Mouse (Mus musculus) left cerebral cortex, adult 18-20 months (tissue): ENCODE measurements around the gene Dbx1. TPM values are rescaled to one million over a fixed set of nuclear protein-coding genes. Genes with fewer than 3 reads are reported as not detected.

ENCODE experiments used
- DNase-seq, 2 experiments: peaks; one replicate each; pipeline ENCODE4 v3.0.0; 2021 to 2022; ENCODE audit warnings: low spot score in 2 of 2, mixed read lengths in 1 of 2
- long read RNA-seq, 2 experiments: library from polyadenylated mRNA; stranded (forward); transcript quantifications; one replicate each; pipeline ENCODE4 v2.0.0; 2021
- total RNA-seq, 2 experiments: library from RNA; stranded (reverse); gene quantifications; 2 replicates each; pipeline ENCODE4 v1.2.3; 2021

Gene Dbx1
- not detected for total RNA-seq
- long read RNA-seq, experiment 1 = 0 reads
- long read RNA-seq, experiment 2 = 0 reads

DNA sequence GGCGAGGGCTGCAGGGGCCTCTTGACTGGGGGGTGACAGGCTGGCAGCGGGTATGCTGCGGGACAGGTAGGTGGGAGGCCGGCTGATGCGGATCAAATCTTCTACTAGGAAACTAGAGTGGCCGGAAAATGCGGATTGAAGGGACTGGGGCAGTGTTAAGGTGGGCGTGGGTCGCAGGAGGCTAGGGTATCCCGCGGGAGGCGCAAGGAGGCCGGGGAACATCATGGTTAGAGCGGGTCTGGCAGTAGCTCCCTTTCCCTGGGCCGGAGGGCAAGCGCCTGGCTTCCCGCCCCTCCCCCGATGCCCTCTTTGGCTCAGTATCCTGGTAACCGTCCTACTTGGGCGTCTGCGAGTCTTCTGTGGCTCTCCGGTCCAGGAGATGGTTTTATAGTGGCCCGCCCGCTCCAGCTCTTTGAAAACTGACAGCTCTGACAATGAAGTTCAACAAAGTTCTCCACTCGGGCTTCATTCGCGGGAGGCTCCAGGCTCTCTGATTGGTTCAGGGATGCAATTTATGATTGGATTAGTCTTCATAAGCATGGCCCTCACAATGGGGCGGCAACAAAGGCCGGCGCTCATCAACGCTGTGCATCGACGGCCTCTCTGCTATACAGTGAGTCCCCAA, at the start of gene Dbx1:
Gene Dbx1 (minus strand): TSS at position 359 of the 625 bp plus-strand sequence.
- no peak for DNase-seq

DNA sequence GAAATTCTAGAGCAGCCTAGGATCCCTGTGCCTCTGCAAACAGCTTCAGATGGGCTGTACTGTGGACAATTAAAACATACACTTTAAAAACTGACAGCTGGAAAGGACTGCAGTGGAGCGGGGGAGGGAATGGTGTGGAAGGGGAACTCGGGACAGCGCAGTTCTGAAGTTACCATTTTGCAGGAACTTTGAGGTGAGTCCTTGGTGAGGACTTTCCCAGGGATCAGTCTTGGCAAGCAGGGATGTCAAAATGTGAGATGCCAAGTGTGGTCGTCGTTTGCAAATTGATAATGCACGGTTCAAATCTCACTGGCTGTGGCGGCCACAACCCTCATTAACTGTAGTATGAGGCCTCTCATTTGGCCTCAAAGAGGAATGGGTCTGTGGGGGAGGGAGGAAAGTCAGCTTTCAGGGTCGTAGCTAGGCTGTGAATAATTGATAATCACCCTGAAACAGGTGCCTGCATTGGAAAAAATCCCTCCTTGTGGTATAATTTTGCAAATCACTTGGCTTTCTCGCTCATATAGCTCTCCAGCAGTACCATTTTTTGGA, 42.3 kb upstream of the Dbx1 start:
- DNase-seq = no peak

DNA sequence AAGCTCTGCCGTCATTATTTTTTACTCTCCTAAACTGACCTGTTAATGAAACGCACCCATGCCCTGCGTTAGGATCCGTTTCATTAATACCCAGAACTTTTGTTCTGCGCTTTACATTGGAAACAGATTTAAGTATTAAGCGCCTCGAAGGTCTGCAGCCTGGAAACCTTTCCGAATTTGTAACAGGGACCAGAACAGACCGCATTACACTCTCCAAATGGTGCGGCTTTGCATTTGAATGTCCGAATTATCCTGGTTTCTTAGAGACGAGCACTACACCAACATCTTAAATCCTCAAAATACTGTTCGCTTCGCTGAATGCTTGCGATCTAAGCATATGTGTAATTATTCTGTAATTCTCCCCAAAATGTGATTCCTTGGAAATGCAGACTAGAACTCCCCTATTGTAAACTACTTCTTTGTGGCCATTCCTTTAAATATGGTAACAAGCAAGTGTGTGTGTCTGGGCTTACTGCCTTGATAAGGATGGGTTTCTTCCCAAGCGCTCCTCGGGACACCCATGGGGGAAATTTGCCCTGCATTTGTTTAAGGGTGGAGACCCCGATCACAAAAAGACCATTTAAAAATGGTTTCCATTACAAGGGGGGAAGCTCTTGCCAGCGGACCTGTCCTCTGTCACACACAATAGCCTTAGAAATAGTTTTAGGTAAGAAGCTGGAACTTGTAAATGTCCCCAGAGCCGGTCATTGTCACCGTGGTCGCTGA, 41.6 kb upstream of the Dbx1 start:
- DNase-seq = no peak

DNA sequence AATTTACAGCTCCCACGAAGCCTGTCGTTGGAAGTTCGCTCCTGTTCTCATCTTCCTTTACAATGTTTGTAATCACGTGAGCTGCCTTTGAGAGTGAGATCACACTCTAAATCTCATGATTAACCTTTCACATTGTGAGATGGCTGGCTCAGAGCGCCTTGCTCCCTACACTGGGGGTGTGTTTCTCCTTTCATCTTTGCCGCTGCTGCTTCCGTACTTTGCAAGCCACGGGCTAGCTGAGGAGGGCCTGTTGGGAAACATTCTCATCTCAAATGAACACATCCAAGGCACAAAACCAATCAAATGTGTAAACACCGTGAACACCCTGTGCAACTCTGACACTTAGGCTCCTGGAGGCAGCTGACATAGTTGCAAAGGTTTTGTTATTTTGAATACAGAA, 40.5 kb upstream of the Dbx1 start:
- DNase-seq = no peak

DNA sequence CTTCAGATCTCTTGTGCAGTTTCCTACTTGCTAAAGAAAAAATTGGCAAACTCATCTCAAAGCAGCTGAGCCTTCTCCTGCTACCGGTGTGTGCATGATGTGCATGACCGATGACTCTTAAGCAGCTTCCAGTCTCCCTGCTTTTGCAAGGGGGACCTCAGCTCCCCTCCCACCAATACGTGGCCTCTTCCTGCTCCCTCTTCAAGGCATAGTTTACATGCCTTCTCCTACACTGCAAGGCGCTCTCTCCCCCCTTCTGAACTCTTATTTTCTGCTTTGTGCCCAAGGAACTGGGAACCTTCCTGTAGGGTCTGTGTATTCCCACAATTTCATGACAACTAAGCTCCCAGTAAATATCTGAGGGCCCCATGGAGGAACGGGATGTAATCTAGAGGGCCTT, 40.0 kb upstream of the Dbx1 start:
- no peak for DNase-seq

DNA sequence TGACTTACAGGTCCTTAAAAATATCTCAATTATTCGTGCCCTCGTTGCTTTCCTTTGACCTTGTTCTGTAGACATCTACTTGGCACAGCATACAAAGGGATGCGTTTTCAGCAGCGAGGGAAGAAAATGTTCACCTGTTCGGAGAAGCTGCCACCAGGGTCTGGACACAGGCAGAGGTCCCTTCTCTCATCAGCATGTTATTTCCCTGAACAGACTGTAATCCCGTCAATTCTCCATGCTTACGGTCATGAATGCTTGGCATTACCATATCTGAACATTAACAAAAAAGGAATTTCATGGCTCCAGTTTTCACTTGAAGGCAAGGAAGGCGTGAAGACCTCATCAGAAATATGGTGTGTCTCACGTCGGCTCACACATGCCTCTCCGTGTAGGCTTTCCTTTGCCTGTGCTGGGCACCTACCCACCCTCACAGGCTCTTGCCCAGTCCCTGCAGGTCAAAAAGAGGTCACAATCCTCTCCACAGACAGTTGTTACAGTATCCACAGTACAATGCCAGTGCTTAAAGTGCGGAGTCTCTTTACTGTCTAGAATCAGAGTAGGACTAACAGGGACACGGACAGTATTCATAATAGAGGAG, 31.7 kb upstream of the Dbx1 start:
- DNase-seq = no peak

DNA sequence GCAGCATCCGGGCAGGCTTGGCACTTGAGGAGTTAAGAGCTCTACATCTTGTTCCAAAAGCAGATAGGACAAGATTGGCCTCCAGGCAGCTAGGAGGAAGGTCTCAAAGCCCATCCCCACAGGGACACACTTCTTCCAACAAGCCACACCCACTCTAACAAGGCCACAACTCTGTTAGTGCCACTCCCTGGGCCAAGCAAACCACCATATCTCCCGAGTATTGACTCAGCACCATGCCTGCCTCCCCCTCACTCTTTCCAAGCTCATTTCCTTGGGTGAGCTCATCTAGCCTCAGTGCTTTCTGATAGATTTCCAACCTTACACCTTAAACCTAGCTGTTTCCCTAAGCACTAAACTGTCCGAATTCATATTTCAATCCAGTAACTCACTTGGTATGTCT, 26.9 kb upstream of the Dbx1 start:
- no peak for DNase-seq

DNA sequence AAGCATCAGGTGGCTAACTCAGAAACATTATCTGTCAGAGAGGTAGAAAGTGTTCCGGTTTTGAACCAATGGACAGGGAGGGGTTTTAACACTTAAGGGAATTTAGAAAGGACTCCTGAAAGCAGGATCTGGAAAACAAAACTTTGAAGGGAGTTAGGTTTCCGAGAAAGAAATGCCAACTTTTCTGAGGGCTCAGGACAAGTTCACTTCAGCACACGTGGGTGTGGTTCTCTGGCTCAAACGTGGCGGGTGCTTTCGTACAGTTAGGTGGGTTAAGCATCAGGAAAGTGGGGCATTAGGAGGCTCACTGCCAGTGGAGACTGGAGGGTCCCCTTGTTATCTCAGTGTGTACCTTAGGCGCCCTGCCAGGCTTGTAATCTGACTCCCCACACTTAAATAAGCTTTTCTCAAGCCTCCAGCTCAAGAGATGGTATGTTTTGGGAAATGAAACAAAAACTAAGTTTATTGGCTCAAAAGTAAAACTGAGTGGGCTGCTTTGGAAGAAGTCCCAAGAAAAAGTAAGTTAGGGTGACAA, 25.9 kb upstream of the Dbx1 start:
- DNase-seq = no peak

DNA sequence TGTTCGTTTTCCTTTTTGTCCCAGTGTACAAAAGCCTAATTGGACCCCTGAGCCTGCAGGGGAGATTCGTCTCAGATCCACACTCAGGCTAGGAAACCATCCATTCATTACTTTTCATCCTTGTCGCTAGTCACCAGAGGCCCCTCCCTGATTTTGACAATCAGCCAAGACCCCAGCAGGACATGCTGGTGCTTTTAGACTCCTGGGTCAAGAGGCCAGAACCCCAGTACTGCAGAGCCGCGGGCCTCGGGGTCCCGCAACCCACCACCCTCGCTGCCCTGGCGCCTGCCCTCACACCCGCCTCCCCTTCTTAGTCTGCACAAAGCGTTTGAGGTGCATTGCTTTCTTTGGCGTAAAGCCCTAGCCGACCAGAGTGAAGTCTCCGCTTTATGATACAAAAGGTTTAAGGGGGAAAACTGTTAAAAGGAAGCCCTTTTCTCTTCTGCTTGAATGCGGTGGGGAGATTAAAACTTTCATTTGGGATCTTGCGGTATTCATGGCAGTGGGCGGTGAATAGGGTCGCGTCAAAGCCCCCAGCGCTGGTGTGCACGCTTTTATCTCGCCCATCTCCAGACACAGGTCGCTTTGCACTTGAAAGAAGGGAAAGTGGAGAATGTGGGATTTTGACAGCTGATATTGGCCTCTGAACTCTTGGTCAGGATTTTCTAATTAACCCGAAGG, 25.3 kb upstream of the Dbx1 start:
- DNase-seq = no peak

DNA sequence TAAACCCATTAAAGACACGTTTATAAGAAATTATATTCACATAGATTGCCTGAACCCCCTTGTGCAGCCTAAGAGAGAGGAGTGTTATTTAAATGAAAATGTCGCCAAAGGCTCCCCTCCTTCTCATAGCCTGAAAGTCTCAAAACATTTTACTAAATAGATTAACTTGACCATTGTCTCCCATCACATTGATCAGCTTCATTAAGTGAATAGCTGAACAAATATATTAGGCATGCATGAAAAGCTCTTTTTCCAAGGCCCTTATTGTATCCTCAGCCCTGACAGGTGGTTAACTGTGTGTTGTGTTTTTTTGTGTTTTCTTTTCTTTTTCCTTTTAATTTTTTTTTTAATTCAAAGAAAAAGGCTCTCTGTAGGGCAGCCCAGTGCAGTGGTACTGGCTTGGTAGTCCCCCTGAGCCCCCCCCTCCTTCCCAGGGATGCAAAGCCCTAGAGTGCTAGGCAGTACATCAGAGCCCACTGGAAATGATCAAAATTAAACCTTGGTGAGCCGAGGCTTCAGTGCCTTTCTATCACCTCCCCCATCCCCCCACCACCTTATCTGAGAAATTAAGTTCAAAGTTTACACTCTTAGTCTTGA, 4.2 kb upstream of the Dbx1 start:
- no peak for DNase-seq

DNA sequence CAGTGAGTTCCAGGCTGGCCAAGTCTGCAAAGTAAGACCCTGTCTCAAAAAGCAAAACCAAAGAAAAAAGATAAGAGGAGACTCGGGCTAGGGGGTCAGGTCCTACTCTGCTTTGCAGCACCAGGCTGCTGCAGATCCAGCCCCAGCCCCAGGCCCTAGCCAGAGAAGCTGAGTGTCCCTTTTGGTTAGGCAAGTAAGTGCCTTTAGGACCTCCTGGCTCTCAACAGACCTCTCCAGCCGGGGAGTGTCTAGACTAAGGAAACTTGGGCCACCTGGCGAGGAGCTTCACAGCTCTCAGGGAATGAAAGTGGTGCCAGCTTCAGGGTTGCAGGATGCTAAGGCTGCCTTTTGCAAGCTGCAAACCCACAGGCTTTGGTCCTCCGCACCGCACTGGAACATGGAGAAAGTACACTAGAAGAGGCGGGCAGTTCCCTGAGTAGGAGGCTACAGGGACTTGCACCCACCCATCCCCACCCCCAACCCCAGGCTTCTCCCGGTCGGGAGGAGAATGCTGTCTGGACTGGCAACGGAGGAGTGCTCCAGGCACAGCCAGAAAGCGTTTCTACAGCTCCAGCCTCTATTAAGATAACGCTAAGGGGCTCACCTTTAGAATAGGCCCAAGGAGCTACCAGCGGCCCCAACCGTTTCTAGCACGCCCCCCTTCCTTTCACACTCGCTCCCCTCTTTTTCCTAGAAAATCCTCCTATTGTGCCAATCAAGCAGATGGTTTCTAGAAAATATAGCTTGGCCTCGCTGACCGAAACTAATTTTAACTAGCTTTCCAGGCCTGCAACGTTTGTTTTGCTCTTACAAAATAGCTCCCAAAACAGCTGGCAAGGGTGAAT, 3.4 kb upstream of the Dbx1 start:
- no peak for DNase-seq

DNA sequence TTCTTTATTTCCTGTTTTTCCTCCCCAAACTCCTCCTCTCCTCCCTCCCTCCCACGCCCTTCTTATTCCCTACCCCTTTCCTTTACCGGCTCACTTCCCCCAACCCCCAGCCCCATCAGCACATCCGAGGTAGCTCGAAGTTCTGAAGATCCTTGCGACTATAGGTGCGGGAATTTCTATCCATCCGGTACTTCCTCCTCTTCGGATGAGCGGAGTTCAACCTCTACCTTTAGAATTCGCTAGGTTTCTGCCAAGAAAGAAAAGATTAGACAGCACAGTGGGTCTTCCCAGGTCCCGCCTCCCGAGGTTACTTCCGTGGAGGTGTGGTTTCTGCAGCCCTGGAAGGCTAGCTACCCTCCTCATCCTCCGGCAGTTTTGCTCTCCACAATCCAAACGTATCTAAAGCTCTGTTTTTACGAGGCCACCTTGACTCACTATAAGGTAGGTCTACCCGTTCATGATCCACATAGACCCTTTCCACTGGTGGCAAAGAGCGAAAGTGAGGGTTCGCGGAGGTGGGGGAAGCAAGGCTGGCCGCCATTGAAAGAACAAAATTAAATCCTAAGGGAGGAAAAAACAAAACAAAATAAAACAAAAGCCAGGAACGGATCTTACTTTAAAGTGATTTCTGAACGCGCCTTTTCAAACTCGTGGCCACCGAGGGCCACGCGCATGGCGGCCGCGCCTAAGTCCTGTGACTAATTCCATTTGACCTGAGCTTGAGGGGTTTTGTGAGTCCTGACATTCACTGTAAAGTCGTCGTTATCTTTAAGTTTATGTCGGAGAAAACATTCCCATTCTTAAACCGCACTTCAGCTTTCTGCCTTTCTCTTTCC, 2.5 kb upstream of the Dbx1 start:
- DNase-seq = no peak

DNA sequence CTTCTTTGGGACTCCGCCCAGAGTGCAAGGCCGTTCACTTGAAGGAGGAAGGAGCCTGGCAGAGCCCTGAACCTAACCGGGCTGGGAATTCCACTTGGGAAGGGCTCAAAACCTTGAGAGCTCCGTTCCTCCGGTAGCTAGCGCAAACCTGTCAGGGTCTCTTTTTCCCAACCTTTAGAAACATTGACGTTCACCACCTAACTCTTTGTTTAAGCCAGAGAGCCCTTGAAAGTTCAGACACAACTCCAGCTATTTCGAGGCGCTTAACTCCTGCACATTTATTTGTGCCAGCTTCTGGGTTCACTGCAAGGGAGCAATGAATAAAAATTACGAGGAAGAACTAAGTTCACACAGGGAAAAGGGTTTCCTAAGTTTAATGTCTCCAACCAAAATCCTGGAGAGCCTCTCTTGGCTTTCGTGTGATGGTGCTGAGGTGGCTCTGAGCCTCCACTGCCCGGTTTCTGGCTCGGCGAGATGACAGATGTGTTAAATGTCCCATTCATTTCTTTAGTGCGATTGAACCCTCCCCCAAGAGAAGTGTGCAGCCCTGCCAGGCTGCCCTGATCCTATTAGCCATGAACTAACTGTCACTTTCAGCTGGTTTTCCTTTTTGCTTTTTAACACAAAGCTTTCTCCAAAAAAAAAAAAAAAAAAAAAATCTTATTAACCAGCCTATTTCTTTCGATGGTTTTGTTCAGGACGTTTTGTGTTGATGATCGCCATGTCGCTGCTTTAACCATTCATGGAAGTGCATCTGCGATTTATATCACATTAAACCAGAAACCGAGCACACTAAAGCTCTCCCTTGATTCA, 1.4 kb upstream of the Dbx1 start:
- DNase-seq = no peak

DNA sequence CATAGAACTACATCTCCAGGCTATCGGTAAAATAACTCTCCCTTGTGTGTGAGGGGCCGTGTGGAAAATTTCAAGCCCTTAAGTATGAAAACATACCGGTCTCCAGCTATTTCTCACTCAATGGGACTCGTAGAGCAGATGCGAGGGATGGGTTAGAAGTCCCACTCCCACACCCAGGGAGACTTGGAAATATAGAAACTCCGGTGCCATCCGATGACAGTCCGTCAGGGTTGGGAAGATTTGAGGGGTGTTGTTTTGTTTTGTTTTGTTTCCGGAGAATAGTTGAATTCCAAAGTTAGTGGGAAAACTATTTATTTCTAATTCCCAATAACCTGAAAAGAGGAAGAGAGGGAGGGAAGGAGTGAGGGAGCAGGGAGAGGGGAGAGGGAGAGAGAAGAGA, 632 bp upstream of the Dbx1 start:
- DNase-seq = no peak

DNA sequence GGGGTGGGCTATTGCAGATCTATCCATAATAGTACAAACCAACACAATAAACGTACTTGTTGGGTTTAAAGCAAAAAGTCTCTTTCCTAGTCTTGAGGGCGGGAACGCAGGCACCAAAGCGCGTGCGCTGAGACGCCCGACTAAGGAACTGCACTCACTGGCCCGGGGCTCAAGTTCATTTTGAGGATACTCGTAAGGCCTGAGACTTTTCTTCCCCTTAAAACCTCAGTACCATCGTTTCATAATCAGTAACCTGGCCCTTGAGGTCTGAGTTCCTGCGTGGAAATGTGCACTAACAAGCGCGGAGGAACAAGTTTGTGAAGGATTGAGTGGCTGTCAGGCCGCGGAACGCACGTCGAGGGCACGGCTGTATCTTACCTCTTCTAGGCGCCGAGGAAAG, 678 bp downstream of the Dbx1 start:
- DNase-seq = no peak

DNA sequence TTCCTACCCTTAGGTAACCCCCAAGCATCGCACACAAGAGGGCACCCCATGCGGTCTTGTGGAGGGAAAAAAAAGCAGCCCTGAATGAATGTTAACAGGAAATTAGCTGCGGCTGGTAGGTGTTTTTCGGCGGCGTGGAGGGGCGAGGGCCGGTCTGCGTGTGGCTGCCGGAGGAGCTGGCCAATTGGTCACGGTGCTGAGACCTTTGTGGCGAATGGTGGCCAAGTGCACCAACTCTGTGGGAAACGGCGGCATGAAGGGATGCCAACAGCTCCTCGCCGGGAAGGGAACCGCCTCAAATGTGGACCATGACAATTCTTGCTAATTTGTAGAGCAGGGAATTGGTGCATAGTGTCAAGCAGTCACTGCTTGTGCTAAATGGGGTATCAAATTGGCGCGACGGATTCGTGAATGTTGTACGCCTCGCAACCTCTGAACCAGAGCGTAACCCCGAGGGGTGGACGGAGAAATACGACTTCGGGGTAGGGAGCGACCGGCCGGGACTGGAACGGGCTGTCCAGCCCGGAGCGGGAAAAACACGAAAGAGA, 1.5 kb downstream of the Dbx1 start:
- DNase-seq = no peak

DNA sequence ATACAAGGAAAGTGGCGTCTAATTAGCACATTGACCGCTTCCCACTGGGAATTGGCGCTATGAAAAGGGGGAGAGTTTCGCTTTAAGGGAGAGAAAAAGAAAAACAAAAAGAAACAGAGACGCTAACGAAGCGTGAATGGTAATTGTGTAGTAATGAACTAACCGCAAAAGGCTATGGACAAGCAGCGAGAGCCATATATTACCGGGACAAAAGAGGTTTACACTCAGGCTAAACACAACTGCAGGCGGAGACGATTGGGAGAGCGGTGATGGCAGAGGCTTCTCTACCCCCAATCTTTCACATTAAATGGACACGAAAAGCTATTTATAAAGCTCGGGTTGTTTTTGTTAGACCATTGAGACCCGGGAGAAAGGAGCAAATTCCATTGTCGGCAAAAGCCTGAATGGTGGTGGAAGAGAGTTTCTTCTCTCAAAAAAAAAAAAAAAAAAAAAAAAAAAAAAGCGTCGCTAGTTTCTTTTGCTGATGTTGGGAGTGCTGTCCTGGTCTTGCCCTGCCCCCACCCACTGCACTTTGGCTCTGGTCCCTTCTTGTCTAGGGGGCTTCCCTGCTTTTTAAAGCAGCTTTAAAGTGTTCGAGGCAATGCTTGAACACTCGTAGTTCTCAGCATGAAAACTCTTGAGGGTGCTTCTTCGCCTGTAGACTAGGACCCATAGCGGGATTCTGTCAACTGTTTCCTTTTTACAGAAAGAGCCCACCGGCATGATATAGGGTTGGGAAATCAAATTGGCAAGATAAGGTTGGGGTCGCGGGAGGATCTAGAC, 2.2 kb downstream of the Dbx1 start:
- DNase-seq = no peak
